Mouse (Mus musculus) lung, postnatal 0 days (tissue): ENCODE measurements around the gene Vps50.

Source experiments
- CTCF ChIP-seq: IDR thresholded peaks from 2 replicates; pipeline ENCODE4 v1.5.1; 2016; ENCODE audit warnings: antibody characterized with exemption, mild to moderate bottlenecking
- EP300 ChIP-seq: IDR thresholded peaks from 2 replicates; pipeline ENCODE4 v1.6.1; 2016; ENCODE audit warnings: antibody characterized with exemption, mild to moderate bottlenecking, control low read depth

- TF ChIP-seq EP300, result no peak
- TF ChIP-seq CTCF, result no peak
These were observed 10.8 kb upstream of the Vps50 start for GRCm38 (mm10) chr6:3487355-3487754.
